Mouse (Mus musculus) CD4-positive helper T cell, adult 2 months (primary cell): ENCODE measurements around the gene Cct3.
A peak's percentile ranks its signal among the peaks of the same experiment; 100 is the strongest.
"Not testable (repeated sequence)": the region's sequence is repeated elsewhere in the genome, so short reads cannot be mapped to it uniquely, and the experiment has no call there.

Source experiments
- DNase-seq: peaks from one replicate; pipeline ENCODE4 v3.0.0-alpha.2; 2012; ENCODE audit warnings: low read depth, missing footprints, low spot score

Gene Cct3

GRCm38 (mm10) chr3:88296561-88297318 is at the start of gene Cct3, which contains the start of gene Tsacc:
Gene Cct3, plus strand, starts transcription at chr3:88297116.
Gene Tsacc, minus strand, starts transcription at chr3:88296999.
- peak; percentile 100 for DNase-seq

DNA sequence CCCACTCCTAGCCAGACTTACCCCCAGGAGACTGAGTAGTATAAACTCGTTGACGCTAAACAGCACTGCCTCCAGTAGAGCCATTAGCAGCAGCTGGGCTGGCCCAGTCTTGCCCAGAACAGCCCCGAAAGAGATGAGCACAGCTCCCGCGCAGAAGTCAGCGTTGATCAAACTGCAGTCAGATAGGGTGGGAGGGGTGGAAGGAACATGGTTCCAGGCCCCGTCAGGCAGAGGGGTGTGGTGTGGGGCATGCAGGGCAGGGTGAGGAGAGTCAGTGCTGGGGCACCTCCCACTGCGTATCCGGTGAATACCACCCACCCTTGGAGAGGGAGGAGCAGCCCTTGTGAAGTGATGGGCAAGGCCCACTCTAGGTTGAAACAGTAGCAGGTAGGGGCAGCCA is 49.2 kb upstream of the Cct3 start:
- DNase-seq, result no peak

GRCm38 (mm10) chr3:88248406-88248805 is 48.5 kb upstream of the Cct3 start:
- no peak for DNase-seq

DNA sequence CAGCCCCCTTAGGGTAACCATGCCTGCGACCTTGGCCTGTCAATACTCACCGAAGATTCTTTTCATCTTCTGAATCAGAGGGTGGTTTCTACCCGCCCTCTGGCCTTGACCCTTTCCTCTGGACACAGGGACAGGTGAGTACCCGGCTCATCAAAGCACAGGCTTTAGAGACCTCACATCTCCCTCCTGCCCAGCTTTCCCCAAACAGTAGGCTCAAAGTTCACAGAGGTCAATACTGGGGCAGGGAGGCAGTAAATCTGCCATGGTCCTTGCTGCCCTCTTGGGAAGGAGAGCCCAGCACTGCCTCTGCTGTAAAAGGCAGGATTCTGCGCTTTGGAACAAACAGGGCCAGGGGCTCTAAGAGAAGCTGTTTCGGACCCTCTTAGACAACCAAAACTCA is 44.2 kb upstream of the Cct3 start:
- DNase-seq, result no peak

DNA sequence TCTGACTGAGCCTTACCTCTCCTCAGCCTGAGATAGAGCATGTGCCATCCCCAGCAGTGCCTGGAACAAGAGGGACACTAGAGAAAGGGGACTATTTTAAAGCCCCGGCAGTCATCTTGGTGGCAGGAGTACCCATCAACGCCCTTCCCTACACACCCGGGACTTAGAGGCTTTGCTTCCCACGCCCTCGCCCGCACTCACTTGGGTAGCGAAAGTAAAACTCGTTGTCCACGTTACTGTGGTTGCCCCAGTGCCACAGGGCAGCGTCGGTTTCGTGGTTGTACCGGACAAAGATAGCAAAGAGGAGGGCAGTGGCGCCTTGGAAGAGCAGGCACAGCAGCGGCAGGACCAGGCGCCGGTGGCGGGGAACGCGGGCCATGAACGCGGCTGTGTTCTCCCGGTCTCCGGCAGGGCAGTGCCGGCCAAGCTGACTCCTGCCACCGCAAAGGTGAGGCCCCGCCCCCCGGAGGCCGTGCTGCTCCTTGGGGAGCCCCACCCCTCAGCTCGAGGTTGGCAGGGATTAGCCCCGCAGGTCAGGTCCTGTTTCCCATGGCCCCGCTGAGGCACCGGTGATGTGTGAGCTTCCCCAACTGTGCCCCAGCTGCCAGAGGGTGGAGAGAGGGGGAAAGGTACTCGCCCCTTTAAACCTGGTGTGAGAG is 42.5 kb upstream of the Cct3 start, which contains the start of gene Rhbg:
Gene Rhbg, minus strand, starts transcription at position 442 of the 659 bp plus-strand sequence.
- peak; percentile 24 for DNase-seq

- no peak for DNase-seq
Measured at GRCm38 (mm10) chr3:88255950-88256349, 41.0 kb upstream of the Cct3 start.

- DNase-seq, result no peak
Measured at GRCm38 (mm10) chr3:88256382-88256781, 40.5 kb upstream of the Cct3 start.

GRCm38 (mm10) chr3:88262346-88262745 is 34.6 kb upstream of the Cct3 start:
- no peak for DNase-seq

DNA sequence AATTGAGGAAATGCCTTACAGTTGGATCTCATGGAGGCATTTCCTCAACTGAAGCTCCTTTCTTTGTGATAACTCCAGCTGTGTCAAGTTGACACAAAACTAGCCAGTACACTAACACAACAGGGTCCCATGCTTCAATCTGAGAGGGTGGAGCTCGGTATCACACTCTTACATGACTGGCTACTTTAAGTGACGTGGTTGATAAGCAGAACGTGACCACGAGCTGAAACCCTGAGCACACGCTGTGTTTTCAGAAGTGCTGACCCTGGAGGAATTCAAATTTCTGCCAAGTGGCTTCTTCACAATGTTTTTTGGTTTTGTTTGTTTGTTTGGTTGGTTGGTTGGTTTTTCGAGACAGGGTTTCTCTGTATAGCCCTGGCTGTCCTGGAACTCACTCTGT is 28.9 kb upstream of the Cct3 start:
- DNase-seq, result not testable (repeated sequence)

DNA sequence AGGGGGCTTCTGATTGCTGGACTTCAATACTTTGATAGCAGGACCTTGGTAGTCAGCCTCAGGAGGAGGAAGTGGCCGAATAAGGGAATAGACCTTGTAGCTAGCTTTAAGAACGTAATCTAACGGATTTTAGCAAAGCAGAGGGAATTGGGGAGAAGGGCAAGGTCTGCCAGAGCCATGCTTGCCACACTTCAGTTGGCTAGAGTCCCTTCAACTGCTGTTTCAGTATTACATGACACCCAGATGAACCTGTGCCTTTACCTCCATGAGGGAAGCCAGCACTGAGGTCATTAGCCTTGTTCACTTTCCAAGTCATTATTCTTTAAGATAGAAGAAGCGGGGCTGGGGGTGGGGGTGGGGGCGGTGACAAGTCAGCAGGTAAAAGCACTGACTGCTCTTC is 27.9 kb upstream of the Cct3 start:
- DNase-seq, result no peak

- DNase-seq, result not testable (repeated sequence)
Measured at GRCm38 (mm10) chr3:88271298-88271697, 25.6 kb upstream of the Cct3 start.

GRCm38 (mm10) chr3:88271859-88272258 is 25.1 kb upstream of the Cct3 start:
- DNase-seq, result no peak

DNA sequence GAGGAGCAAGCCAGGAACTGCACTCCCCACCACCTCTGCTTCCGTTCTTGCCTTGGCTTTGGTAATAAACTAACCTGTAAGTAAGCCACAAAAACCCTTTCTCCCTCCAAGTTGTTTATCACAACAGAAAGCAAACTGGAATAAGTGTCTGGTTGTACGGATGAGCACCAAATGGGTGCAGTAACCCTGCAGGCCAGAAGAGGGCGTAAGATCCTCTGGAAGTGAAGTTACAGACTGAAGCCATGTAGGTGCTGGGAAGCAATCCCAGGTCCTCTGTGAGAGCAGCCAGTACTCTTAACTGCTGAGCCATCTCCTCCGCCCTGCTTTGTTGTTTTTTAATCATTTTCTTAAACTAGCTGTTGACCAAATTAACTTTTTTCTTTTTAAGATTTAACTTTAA is 22.9 kb upstream of the Cct3 start:
- no peak for DNase-seq

- DNase-seq, result no peak
Measured at GRCm38 (mm10) chr3:88276121-88276520, 20.8 kb upstream of the Cct3 start.

GRCm38 (mm10) chr3:88276529-88277143 is 20.3 kb upstream of the Cct3 start:
- no peak for DNase-seq

- DNase-seq, result no peak
Measured at GRCm38 (mm10) chr3:88280035-88280434, 16.9 kb upstream of the Cct3 start.

DNA sequence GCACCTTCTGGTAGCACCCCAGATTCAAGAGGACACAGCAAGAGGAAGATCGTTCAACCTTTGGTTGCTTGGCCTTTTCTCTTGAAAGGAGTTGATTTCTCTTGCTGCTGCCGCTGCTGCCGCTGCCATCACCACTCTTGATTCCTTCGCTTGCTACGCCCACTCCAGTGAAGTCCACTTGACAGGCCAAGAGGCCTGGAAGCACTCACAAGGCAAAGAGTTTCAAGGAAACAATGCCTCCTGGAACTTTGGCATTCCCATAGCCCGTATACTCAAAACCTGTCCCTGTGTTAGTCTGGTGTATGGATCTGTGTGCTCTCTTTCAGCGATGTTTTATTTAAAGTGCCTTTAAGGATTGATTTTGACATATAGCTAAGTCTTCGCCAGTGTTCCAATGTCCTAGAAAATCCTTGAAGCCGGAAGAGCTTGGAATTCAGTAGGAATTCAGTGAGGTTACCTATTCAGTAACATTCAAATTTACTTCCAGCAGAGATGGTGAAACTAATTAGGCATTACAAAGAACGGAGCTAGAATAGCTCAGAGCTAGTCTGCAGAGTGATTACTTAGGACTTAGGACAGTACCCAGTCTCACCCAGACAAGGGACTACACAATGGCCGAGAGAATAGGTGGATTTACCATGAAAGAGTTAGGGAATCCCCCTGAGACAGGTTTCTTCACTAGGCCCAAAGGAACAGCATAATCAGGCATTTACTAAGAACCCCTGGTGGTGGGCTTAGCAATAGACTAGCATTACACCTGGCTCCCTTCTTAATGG is 15.6 kb upstream of the Cct3 start:
- DNase-seq, result not testable (repeated sequence)

DNA sequence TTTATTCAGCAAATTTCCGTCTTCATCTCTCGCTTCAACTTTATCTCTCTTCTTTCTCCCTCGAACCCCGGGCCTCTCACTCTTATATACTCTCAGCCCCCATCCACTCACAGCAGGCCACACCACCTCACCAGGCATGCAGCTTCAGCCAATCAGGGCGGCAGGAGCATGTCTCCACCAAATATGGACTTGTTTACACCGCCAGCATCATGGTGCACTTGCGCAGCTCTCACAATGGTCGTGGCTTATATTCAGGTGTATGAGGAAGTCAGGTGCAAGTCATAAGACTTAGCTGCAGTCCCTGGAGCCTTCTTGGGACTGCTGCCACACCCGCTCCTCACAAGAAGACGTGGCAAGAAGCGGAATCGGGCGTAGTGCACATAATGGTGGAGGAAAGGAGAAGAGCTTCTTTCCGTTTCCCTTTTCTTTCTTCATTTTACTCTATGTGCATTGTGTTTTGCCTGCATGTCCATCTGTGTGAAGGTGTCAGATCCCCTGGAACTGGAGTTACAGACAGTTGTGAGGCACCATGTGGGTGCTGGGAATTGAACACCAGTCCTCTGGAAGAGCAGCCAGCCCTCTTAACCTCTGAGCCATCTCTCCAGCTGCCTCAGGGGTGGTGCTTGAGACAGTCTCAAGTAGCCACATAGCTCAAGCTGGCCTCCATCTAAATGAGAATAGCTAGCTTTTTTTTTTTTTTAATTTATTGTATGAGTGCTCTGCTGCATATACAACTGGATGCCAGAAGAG is 11.9 kb upstream of the Cct3 start:
- DNase-seq, result not testable (repeated sequence)

GRCm38 (mm10) chr3:88285565-88285895 is 11.4 kb upstream of the Cct3 start:
- DNase-seq, result not testable (repeated sequence)

DNA sequence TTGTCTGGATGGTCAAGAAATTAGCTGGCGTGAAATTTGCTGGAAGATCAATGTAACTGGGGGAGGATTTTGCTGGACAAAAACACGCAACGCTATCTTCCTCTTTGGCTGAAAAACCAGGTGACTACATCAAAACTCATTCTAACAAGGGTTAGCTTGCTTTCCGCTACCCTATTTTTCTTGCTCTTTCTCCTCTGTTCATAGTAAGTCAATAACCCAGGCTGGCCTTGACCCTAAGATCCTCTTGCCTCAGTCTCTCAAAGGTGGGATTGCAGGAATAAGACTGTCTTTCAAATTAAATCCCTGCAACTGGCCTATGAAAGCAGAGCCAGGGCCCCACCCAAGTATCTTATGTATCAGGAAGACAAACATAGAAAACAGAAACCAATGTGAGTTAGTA is 9.8 kb upstream of the Cct3 start, which contains the start of gene Gm38392:
Gene Gm38392, minus strand, starts transcription at position 101 of the 400 bp plus-strand sequence.
- no peak for DNase-seq

DNA sequence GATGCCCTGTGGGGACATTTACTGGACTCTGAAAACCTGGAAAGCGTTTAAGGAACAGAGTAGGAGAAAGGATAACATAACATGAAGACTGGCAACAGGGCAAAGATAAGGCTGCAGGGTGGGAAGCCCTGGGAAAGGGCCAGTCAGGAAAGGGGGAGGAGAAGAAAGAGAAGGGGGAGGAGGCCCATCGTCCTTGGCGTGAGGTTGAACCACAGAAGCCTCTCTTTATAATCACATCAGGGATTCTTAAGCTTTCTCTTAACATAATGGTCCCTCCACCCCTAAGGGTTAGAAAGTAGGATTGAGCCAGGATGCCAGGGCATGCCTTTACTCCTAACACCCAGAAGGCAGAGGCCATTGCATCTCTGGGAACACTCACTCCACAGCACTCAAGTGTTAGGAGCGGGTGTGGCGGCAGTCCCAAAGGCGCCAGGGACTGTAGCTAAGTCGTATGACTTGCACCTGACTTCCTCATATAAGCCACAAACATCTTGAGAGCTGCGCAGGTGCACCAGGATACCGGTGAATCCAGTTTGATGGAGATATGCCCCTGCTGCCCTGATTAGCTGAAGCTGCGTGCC is 8.7 kb upstream of the Cct3 start:
- not testable (repeated sequence) for DNase-seq
